Mouse (Mus musculus): ENCODE measurements around the gene Tpk1. TPM values are rescaled to one million over a fixed set of nuclear protein-coding genes. Genes with fewer than 3 reads are reported as not detected.

Tpk1 gene
- polyA plus RNA-seq, 1 experiment from 2014 or later: 9.6 TPM

GRCm38 (mm10) chr6:43445856-43446255 is 220.2 kb downstream of the Tpk1 start:
- Histone ChIP-seq H3K4me2 (replicated peaks; ENCODE audit: low read depth, low read length) (no peak overlapping the region), H3K27me3 (replicated peaks; ENCODE audit: insufficient read depth, low read length) (no peaks in the 10 kb centered on the region), H3K4me1 (ENCODE audit: insufficient read depth, low read depth, low read length) (no peaks in the 10 kb centered on the region), H3K4me3 (ENCODE audit: low read depth, low read length) (no peak overlapping the region), H3K36me3 (ENCODE audit: insufficient read depth, low read length) (no peaks in the 10 kb centered on the region), H3K27ac (ENCODE audit: low read length) (no peak overlapping the region), H3K9ac (replicated peaks; ENCODE audit: low read depth) (no peak overlapping the region), H3K9me3 (ENCODE audit: low read length) (no peaks in the 10 kb centered on the region)
- ATAC-seq (no peak), DNase-seq (ENCODE audit: low spot score) (no peak)
- TF ChIP-seq EP300 (IDR thresholded peaks at IDR 0.05) (no peak), CTCF (IDR thresholded peaks at IDR 0.05) (no peak)
- WGBS: 84% methylated on average over 2 of the region's 2 CpGs

DNA sequence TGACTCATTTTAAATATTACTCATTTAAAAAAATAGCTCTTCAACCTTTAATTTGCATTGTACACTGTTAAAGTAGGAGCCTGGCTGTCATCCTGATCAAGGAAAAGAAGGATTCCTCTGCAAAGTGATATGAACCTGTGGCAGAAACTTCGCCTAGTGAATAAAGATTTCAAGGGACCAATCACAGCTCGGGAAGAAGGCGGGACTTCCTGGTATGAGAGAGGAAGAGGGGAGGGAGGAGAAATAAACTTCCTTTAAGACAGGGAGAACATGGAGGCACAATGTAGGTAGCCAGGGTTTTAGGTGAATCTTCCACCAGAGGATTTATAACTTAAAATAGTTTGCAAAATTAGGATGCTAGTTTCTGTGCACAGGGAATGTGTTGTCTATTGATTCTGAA is 223.9 kb downstream of the Tpk1 start:
- no peaks in the 10 kb centered on the region for H3K36me3 ChIP-seq (ENCODE audit: insufficient read depth, low read length)
- H3K9ac ChIP-seq (replicated peaks; ENCODE audit: low read depth): no peak overlapping the region
- TF ChIP-seq CTCF (IDR thresholded peaks at IDR 0.05): no peak
- no peak for TF ChIP-seq EP300 (IDR thresholded peaks at IDR 0.05)
- H3K27me3 ChIP-seq (replicated peaks; ENCODE audit: insufficient read depth, low read length): no peaks in the 10 kb centered on the region
- H3K4me2 ChIP-seq (replicated peaks; ENCODE audit: low read depth, low read length): no peak overlapping the region
- H3K27ac ChIP-seq (ENCODE audit: low read length): no peak overlapping the region
- ATAC-seq (no peak), DNase-seq (ENCODE audit: low spot score) (no peak)
- H3K4me3 ChIP-seq (ENCODE audit: low read depth, low read length): no peak overlapping the region
- WGBS: 88% methylated on average over 3 of the region's 3 CpGs
- H3K4me1 ChIP-seq (ENCODE audit: insufficient read depth, low read depth, low read length): no peaks in the 10 kb centered on the region
- H3K9me3 ChIP-seq (ENCODE audit: low read length): no peaks in the 10 kb centered on the region

GRCm38 (mm10) chr6:43435987-43436541 is 230.0 kb downstream of the Tpk1 start:
- H3K4me1 ChIP-seq (ENCODE audit: insufficient read depth, low read depth, low read length): no peaks in the 10 kb centered on the region
- no peak for ATAC-seq
- no peaks in the 10 kb centered on the region for H3K27me3 ChIP-seq (replicated peaks; ENCODE audit: insufficient read depth, low read length)
- no peaks in the 10 kb centered on the region for H3K36me3 ChIP-seq (ENCODE audit: insufficient read depth, low read length)
- H3K9ac ChIP-seq (replicated peaks; ENCODE audit: low read depth): no peak overlapping the region
- no peak for DNase-seq (ENCODE audit: low spot score)
- H3K4me2 ChIP-seq (replicated peaks; ENCODE audit: low read depth, low read length): no peak overlapping the region
- H3K27ac ChIP-seq (ENCODE audit: low read length): no peak overlapping the region
- H3K4me3 ChIP-seq (ENCODE audit: low read depth, low read length): no peak overlapping the region
- H3K9me3 ChIP-seq (ENCODE audit: low read length): no peaks in the 10 kb centered on the region
- 78% methylated on average over 2 of the region's 2 CpGs for WGBS
- no peak for TF ChIP-seq CTCF (IDR thresholded peaks at IDR 0.05)
- no peak for TF ChIP-seq EP300 (IDR thresholded peaks at IDR 0.05)

GRCm38 (mm10) chr6:43434365-43434764 is 231.7 kb downstream of the Tpk1 start:
- Histone ChIP-seq H3K27ac (ENCODE audit: low read length) (no peak overlapping the region), H3K9me3 (ENCODE audit: low read length) (no peaks in the 10 kb centered on the region), H3K4me1 (ENCODE audit: insufficient read depth, low read depth, low read length) (no peaks in the 10 kb centered on the region), H3K4me3 (ENCODE audit: low read depth, low read length) (no peak overlapping the region), H3K4me2 (replicated peaks; ENCODE audit: low read depth, low read length) (no peak overlapping the region), H3K36me3 (ENCODE audit: insufficient read depth, low read length) (no peaks in the 10 kb centered on the region), H3K27me3 (replicated peaks; ENCODE audit: insufficient read depth, low read length) (no peaks in the 10 kb centered on the region), H3K9ac (replicated peaks; ENCODE audit: low read depth) (no peak overlapping the region)
- ATAC-seq (no peak), DNase-seq (ENCODE audit: low spot score) (no peak)
- WGBS: 74% methylated on average over 1 of the region's 1 CpGs
- TF ChIP-seq EP300 (IDR thresholded peaks at IDR 0.05): no peak
- TF ChIP-seq CTCF (IDR thresholded peaks at IDR 0.05): no peak

DNA sequence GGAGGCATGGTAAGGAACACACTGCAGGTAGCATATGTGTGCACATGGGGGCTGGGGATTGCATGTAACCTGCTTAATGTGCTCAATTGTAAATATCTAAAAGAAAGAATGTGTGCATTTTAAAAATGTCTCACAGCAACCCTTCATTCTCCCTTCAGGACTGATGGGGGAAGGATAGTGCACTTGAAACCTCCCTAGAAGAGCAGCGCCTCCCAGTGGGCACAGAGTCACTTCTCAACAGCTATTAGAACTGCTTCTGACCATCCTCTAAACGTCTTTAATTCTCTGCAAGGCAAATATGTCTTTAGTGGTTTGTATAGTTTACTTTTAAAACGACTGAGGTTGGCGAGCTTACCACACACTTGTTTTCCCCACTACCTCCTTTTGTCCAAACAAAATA is 241.1 kb downstream of the Tpk1 start:
- Histone ChIP-seq H3K27ac (ENCODE audit: low read length) (no peak overlapping the region), H3K4me3 (ENCODE audit: low read depth, low read length) (no peak overlapping the region), H3K27me3 (replicated peaks; ENCODE audit: insufficient read depth, low read length) (no peaks in the 10 kb centered on the region), H3K4me1 (ENCODE audit: insufficient read depth, low read depth, low read length) (no peaks in the 10 kb centered on the region), H3K4me2 (replicated peaks; ENCODE audit: low read depth, low read length) (no peak overlapping the region), H3K9me3 (ENCODE audit: low read length) (no peaks in the 10 kb centered on the region), H3K36me3 (ENCODE audit: insufficient read depth, low read length) (no peaks in the 10 kb centered on the region), H3K9ac (replicated peaks; ENCODE audit: low read depth) (no peak overlapping the region)
- DNase-seq (ENCODE audit: low spot score): no peak
- 32% methylated on average over 4 of the region's 4 CpGs for WGBS
- TF ChIP-seq CTCF (IDR thresholded peaks at IDR 0.05) (peak; percentile 39; the same call in 1 of the 2 replicates), EP300 (IDR thresholded peaks at IDR 0.05) (no peak)
- no peak for ATAC-seq

DNA sequence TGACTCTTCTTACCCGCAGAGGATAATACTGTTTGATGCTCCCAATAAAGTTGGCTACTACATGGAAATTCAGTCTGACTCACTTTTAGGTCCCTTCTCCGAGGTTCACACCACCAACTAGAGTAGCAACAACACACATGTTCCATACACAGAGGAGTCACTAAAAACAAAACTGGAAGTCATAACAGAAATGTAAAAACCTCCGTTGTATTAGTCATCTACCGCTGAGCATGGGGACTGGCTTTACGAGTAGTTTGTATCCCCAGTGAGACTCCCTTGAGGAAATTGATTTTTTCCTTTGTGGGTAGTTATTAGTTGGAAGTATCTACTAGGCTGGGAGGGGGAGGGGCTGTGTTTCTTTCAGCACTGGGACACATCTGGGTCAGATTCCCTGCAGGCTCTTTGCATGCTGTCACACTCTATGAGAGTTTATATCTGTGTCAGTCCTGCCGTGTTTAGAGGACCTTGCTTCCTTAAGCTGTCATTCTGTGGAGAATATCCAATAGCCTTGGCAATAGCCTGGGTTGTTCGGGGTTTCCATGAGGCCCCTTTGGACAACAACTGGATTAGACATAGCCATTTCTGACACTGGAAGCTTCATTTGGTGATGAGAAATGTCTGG is 245.6 kb downstream of the Tpk1 start:
- Histone ChIP-seq H3K27me3 (replicated peaks; ENCODE audit: insufficient read depth, low read length) (no peaks in the 10 kb centered on the region), H3K36me3 (ENCODE audit: insufficient read depth, low read length) (no peaks in the 10 kb centered on the region), H3K9ac (replicated peaks; ENCODE audit: low read depth) (no peak overlapping the region), H3K4me1 (ENCODE audit: insufficient read depth, low read depth, low read length) (no peaks in the 10 kb centered on the region), H3K27ac (ENCODE audit: low read length) (no peak overlapping the region), H3K4me2 (replicated peaks; ENCODE audit: low read depth, low read length) (no peak overlapping the region), H3K9me3 (ENCODE audit: low read length) (no peaks in the 10 kb centered on the region), H3K4me3 (ENCODE audit: low read depth, low read length) (no peak overlapping the region)
- DNase-seq (ENCODE audit: low spot score) (no peak), ATAC-seq (peak; percentile 28; the same call in 1 of the 2 replicates)
- WGBS: 65% methylated on average over 7 of the region's 7 CpGs
- TF ChIP-seq CTCF (IDR thresholded peaks at IDR 0.05) (no peak), EP300 (IDR thresholded peaks at IDR 0.05) (no peak)

Measured in lung, postnatal 0 days (tissue).